Mouse (Mus musculus): ENCODE data around the gene Ninl.
"Not testable (repeated sequence)": the region's sequence is repeated elsewhere in the genome, so short reads cannot be mapped to it uniquely, and the experiment has no call there.

The Ninl gene

GRCm38 (mm10) chr2:150947880-150948611, 91.1 kb downstream of the Ninl start:
- not testable (repeated sequence) for DNase-seq

GRCm38 (mm10) chr2:150947341-150947740, 91.8 kb downstream of the Ninl start:
- DNase-seq = not testable (repeated sequence)

- DNase-seq = no peak
These were observed 95.2 kb downstream of the Ninl start for GRCm38 (mm10) chr2:150944017-150944416.

GRCm38 (mm10) chr2:150934659-150935058, 104.5 kb downstream of the Ninl start:
- no peak for DNase-seq

GRCm38 (mm10) chr2:150933482-150933881, 105.7 kb downstream of the Ninl start:
- DNase-seq = no peak

- DNase-seq = no peak
These were observed 108.4 kb downstream of the Ninl start for GRCm38 (mm10) chr2:150930806-150931205.

GRCm38 (mm10) chr2:150929156-150929555, 110.0 kb downstream of the Ninl start:
- peak; percentile 29 for DNase-seq

GRCm38 (mm10) chr2:150927038-150927720, 112.0 kb downstream of the Ninl start:
- peak; percentile 39 for DNase-seq

GRCm38 (mm10) chr2:150923505-150923904, 115.7 kb downstream of the Ninl start:
- DNase-seq = no peak

GRCm38 (mm10) chr2:150923026-150923425, 116.2 kb downstream of the Ninl start:
- no peak for DNase-seq

GRCm38 (mm10) chr2:150922165-150922564, 117.0 kb downstream of the Ninl start:
- no peak for DNase-seq

GRCm38 (mm10) chr2:150921697-150922096, 117.5 kb downstream of the Ninl start:
- no peak for DNase-seq

GRCm38 (mm10) chr2:150920543-150920942, 118.6 kb downstream of the Ninl start:
- no peak for DNase-seq

GRCm38 (mm10) chr2:150918720-150919119, 120.5 kb downstream of the Ninl start:
- DNase-seq = no peak

GRCm38 (mm10) chr2:150915786-150916185, 123.4 kb downstream of the Ninl start:
- DNase-seq = no peak

- DNase-seq = no peak
These were observed 124.2 kb downstream of the Ninl start for GRCm38 (mm10) chr2:150914781-150915515.

GRCm38 (mm10) chr2:150910295-150910881, 128.8 kb downstream of the Ninl start:
- DNase-seq = no peak

GRCm38 (mm10) chr2:150909429-150910039, 129.6 kb downstream of the Ninl start:
- peak; percentile 80 for DNase-seq

GRCm38 (mm10) chr2:150908881-150909280, 130.3 kb downstream of the Ninl start:
- DNase-seq = not testable (repeated sequence)

- no peak for DNase-seq
These were observed 134.2 kb downstream of the Ninl start, which contains the start of gene Gins1 for GRCm38 (mm10) chr2:150904936-150905450. Gene Gins1, plus strand, starts transcription at chr2:150905400.

GRCm38 (mm10) chr2:150904272-150904935, 134.8 kb downstream of the Ninl start, which contains the start of gene Abhd12:
Gene Abhd12, minus strand, starts transcription at chr2:150904741.
- peak; percentile 97 for DNase-seq

- DNase-seq = no peak
These were observed 136.8 kb downstream of the Ninl start for GRCm38 (mm10) chr2:150902347-150902746.
